Mouse (Mus musculus) layer of hippocampus, adult 18-20 months (tissue): Measurements from ENCODE around the gene Rbl1. TPM values are rescaled to one million over a fixed set of nuclear protein-coding genes. Genes with fewer than 3 reads are reported as not detected.

ENCODE experiments used
- DNase-seq, 2 experiments: peaks; one replicate each; pipeline ENCODE4 v3.0.0; 2022; ENCODE audit warnings: low spot score in 2 of 2
- total RNA-seq, 2 experiments: library from RNA; stranded (reverse); gene quantifications; 2 replicates each; pipeline ENCODE4 v1.2.3; 2021

Gene Rbl1
- total RNA-seq, 2 experiments from 2014 or later = 1.1 to 1.9 TPM

- DNase-seq = peak; percentile 1 to 7
These were observed 69.8 kb downstream of the Rbl1 start for GRCm38 (mm10) chr2:157134479-157134931.

- no peak for DNase-seq
These were observed 70.4 kb downstream of the Rbl1 start for GRCm38 (mm10) chr2:157133769-157134478.

- no peak for DNase-seq
These were observed 71.4 kb downstream of the Rbl1 start for GRCm38 (mm10) chr2:157132686-157133540.

GRCm38 (mm10) chr2:157132086-157132485 lies 72.2 kb downstream of the Rbl1 start:
- DNase-seq = no peak

GRCm38 (mm10) chr2:157130813-157131514 lies 73.4 kb downstream of the Rbl1 start:
- no peak for DNase-seq

GRCm38 (mm10) chr2:157129601-157130164 lies 74.7 kb downstream of the Rbl1 start:
- no peak for DNase-seq

GRCm38 (mm10) chr2:157129096-157129495 lies 75.2 kb downstream of the Rbl1 start:
- no peak for DNase-seq

GRCm38 (mm10) chr2:157128072-157128471 lies 76.3 kb downstream of the Rbl1 start:
- peak in 1 of 2 experiments; percentile 25 for DNase-seq

- DNase-seq = no peak
These were observed 77.0 kb downstream of the Rbl1 start for GRCm38 (mm10) chr2:157127370-157127769.

- no peak for DNase-seq
These were observed 79.1 kb downstream of the Rbl1 start for GRCm38 (mm10) chr2:157125246-157125645.

- no peak for DNase-seq
These were observed 82.6 kb downstream of the Rbl1 start for GRCm38 (mm10) chr2:157121766-157122165.

- no peak for DNase-seq
These were observed 85.3 kb downstream of the Rbl1 start for GRCm38 (mm10) chr2:157119075-157119474.

- DNase-seq = no peak
These were observed 85.8 kb downstream of the Rbl1 start for GRCm38 (mm10) chr2:157118556-157118955.

GRCm38 (mm10) chr2:157116964-157117363 lies 87.4 kb downstream of the Rbl1 start:
- peak in 1 of 2 experiments; percentile 31 for DNase-seq

- DNase-seq = no peak
These were observed 96.1 kb downstream of the Rbl1 start for GRCm38 (mm10) chr2:157108236-157108635.

- no peak for DNase-seq
These were observed 99.9 kb downstream of the Rbl1 start for GRCm38 (mm10) chr2:157104454-157104853.

- DNase-seq = no peak
These were observed 102.1 kb downstream of the Rbl1 start for GRCm38 (mm10) chr2:157102256-157102655.

- no peak for DNase-seq
These were observed 102.7 kb downstream of the Rbl1 start for GRCm38 (mm10) chr2:157101650-157102049.

- DNase-seq = no peak
These were observed 104.1 kb downstream of the Rbl1 start for GRCm38 (mm10) chr2:157100319-157100605.

- no peak for DNase-seq
These were observed 104.6 kb downstream of the Rbl1 start for GRCm38 (mm10) chr2:157099532-157100318.
